Mouse (Mus musculus): Measurements from ENCODE around the gene Prr36.

GRCm38 (mm10) chr8:4259805-4260170, 42.5 kb upstream of the Prr36 start:
- no peak for TF ChIP-seq CTCF (IDR thresholded peaks at IDR 0.05; ENCODE audit: low read depth, low read length)
- no peak for TF ChIP-seq GATA1 (IDR thresholded peaks at IDR 0.05; ENCODE audit: borderline replicate concordance, low read length)
- TF ChIP-seq TAL1 (conservative IDR thresholded peaks at IDR 0.05; ENCODE audit: low read depth, low read length) = no peak
- no peak for TF ChIP-seq GATA2 (IDR thresholded peaks at IDR 0.05; ENCODE audit: borderline replicate concordance, low read depth, low read length)
- TF ChIP-seq POLR2AphosphoS5 (IDR thresholded peaks at IDR 0.05; ENCODE audit: insufficient replicate concordance, low read depth, low read length) = no peak

Data from G1E (cell line).